Mouse (Mus musculus): ENCODE measurements around the gene Lmntd1. TPM values are rescaled to one million over a fixed set of nuclear protein-coding genes. Genes with fewer than 3 reads are reported as not detected.

Gene Lmntd1
- polyA plus RNA-seq, 1 experiment from 2014 or later = 0.33 TPM

GRCm38 (mm10) chr6:145382586-145383380, 231.3 kb downstream of the Lmntd1 start:
- no peak for DNase-seq (ENCODE audit: low spot score)

GRCm38 (mm10) chr6:145380961-145381360, 233.2 kb downstream of the Lmntd1 start:
- DNase-seq (ENCODE audit: low spot score) = no peak

GRCm38 (mm10) chr6:145379175-145379574, 234.9 kb downstream of the Lmntd1 start:
- DNase-seq (ENCODE audit: low spot score) = no peak

- no peak for DNase-seq (ENCODE audit: low spot score)
Measured at GRCm38 (mm10) chr6:145378689-145379088, 235.4 kb downstream of the Lmntd1 start.

- DNase-seq (ENCODE audit: low spot score) = no peak
Measured at GRCm38 (mm10) chr6:145374372-145374771, 239.7 kb downstream of the Lmntd1 start.

DNA sequence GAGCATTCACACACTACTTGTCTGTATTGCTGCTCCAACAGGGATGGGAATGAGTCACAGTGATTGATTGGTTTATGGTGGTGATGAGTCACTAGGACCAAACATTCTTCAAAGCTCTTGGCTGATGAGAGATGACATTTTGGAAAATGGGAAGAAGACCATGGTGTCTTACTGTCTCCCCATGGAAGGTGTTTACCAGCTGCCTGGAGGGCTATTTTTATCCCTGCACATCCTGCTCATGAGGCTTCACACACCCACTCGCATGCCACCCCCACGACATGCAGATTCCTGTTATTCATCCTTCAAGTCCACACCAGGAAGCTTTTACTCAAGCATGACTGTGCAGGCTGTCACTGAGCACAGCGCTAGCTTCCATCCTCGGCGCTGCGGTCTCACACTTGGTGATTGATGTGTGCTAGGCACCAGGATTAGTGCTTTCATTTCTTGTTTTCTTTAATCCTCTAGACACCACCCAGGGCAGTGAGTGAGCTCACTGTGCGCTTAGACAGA, 240.4 kb downstream of the Lmntd1 start:
- peak; percentile 35 for DNase-seq (ENCODE audit: low spot score)

DNA sequence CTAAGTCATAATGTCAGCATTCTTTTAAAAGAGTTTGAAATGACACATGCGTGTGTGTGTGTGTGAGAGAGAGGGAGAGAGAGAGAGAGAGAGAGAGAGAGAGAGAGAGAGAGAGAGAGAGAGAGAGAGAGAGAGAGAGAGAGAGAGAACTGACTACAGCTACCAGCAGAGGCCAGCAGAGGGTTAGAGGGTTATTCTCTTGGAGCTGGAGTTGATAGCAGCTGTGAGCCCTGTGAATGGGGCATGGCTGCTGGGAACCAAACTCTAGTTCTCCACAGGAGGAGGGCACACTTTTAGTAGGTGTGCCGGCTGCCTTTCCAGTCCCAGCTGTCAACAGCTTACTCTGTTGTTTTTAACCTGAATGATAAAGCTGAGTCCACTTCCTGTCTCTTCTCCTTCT, 242.1 kb downstream of the Lmntd1 start:
- DNase-seq (ENCODE audit: low spot score) = peak; percentile 44

- DNase-seq (ENCODE audit: low spot score) = no peak
Measured at GRCm38 (mm10) chr6:145371586-145371985, 242.5 kb downstream of the Lmntd1 start.

DNA sequence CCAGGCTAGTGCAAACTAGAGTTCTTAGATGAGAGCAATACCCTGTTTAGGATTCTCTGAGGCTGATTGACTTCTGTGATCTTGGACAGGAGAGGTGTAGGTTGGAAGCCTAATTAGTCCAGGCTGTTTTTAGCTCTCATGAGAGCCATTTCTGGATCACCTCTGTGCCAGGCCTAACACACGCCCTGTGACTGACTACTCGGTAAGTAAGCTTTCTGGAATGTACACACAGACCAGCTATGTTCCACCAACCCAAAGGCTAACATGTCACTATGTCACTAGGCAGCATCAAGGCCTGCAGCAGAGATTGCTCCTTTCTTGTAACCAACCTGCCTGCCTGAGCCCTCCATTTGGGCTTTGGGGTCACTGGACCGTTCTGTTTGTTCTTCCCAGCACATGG, 243.8 kb downstream of the Lmntd1 start:
- no peak for DNase-seq (ENCODE audit: low spot score)

GRCm38 (mm10) chr6:145369290-145369689, 244.8 kb downstream of the Lmntd1 start:
- DNase-seq (ENCODE audit: low spot score) = no peak

DNA sequence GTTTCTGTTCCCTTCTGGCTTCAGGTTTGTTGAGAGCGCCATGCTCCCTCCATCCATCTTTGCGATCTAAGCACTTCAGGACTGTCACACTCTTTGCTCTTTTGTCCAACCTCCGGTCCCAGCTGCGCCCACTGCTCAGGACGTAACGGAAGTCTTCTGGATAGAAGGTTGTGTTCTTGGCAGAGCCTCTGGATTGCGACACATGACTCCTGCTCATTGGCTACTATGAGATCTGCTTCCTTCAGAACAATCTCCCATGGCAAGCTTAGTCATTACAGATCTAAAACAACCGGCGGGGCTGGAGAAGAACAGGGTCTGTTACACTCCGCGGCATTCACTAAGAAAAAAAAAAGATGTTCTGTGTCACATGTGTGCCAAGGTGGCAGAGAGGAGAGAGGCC, 247.6 kb downstream of the Lmntd1 start:
- no peak for DNase-seq (ENCODE audit: low spot score)

DNA sequence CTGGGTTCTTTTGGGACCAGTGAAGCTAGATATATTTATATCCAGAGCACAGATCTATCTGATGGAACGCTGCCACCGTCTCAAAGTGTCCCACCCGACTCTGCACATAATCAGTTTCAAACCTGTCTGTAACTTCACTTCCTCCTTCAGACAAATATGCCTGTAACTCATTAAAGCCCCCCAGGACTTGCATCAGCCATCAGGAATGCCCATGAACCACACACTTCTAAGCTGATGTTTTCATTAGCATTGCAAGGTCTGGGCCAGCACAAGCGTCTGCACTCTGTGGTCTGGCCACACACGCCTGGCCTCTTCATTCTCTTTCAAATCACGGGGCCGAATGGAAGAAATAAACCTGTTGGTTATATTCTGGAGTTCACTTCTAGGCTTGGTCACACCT, 250.4 kb downstream of the Lmntd1 start:
- no peak for DNase-seq (ENCODE audit: low spot score)

DNA sequence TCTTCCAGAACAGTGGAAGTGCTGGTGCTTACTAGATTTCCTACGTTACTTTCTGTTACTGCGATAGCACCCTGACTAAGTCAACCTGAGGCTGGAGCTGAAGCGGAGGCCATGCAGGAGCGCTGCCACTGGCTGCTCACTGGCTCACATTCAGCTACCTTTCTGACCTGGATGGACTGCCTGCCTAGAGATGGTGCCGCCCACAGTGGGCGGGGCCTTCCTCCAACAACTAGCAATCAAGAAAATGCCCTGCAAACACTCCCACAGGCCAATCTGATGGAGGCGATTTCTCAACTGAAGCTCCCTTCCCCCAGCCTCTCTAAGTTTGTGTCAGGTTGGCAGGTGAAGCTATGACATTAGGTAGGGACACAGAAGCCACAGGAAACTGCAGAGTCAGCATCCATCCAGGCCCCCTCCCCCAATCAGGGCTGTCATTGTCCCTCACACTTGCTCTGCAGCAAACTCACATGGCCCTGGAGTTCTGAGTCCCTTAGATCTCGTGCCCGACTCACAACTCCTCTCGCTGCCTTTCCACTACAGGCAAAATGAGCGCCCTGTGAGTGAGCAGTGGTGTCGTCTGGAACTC, 252.9 kb downstream of the Lmntd1 start:
- no peak for DNase-seq (ENCODE audit: low spot score)

DNA sequence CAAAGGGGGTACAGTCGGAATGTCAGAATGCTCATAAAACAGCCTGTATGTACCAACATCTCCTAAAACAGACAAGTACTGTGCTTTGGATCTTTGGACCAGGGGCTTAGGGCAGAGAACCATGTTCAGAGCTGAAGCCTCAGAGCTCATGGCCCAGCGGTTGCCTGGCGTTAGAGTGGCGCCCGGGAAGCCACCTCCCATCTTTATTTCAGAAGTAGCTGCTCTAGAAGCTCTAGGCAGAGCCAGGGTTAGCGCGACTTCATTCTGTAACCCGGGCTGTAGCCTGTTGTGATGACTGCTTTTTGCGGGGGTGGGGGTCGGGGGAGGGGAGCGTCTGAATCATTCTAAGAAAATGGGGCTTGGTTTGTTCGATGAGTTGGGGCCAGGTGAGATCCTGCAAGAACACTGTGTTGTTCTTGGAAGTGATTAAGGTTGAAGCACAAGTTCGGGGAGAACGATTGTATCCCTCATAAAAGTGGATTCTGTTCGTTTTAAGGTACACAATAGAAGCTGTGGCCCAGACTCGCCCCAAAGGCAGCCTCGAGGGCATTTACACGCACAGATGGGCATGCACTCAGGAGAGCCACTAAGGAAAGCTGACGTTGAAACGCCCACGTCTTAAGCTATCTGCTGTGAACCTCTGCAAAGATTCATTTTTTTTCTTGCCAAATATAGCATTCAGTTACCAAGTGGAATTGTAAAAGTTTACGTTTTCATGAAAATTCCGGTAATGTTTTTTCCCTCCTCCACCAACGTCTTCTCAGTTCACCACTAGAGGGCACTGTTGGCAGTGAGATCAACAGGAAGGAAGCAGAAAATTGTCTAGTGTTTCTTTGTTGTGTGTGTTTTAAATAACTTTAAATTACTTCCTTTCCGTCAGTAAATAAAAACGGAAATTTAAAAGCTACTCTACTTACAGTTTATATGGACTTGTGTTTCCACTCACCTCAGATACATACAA, 254.4 kb downstream of the Lmntd1 start:
- peak; percentile 75 for DNase-seq (ENCODE audit: low spot score)

GRCm38 (mm10) chr6:145358001-145358400, 256.1 kb downstream of the Lmntd1 start:
- no peak for DNase-seq (ENCODE audit: low spot score)

DNA sequence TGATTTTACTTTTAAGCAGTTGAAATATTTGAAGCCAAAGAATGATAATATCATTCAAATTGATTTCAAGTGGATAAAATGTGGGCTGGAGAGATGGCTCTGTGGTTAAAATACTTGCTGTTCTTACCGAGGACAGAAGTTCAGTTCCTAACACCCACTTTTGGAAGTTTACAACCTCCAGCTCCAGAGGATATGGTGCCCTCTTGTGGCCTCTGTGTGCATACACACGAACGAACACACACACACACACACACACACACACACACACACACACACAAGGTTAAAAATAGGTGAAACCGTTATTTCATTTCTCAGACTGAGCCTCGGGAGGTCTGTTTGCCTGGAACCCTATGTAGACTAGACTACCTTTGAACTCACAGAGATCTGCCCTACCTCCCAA, 260.3 kb downstream of the Lmntd1 start:
- DNase-seq (ENCODE audit: low spot score) = no peak

DNA sequence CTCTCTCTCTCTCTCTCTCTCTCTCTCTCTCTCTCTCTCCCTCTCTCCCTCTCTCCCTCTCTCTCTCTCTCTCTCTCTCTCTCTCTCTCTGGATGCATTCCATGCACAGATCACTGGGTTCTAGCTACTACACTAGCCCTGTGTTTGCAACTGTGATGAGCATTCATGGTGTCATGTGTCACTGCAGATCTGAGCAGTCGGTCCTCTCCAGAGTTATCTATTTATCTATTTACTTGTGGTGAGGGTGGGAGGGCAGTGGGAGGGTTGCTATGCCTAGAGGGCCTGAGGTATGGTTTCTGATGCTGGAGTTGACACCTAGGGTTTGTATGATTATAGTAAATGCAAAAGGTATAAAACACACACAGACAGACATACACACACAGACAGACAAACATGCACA, 261.4 kb downstream of the Lmntd1 start:
- DNase-seq (ENCODE audit: low spot score) = no peak

GRCm38 (mm10) chr6:145348196-145348915, 265.8 kb downstream of the Lmntd1 start:
- peak; percentile 69 for DNase-seq (ENCODE audit: low spot score)

GRCm38 (mm10) chr6:145347641-145348040, 266.5 kb downstream of the Lmntd1 start:
- DNase-seq (ENCODE audit: low spot score) = no peak

GRCm38 (mm10) chr6:145346789-145347557, 267.1 kb downstream of the Lmntd1 start:
- no peak for DNase-seq (ENCODE audit: low spot score)

All from thymus, postnatal 0 days (tissue).